Mouse (Mus musculus) layer of hippocampus, adult 11-12 months (tissue): ENCODE measurements around the gene S100a2.

ENCODE experiments used
- DNase-seq: peaks from one replicate; pipeline ENCODE4 v3.0.0; 2022; ENCODE audit warnings: low spot score

Gene S100a2

DNA sequence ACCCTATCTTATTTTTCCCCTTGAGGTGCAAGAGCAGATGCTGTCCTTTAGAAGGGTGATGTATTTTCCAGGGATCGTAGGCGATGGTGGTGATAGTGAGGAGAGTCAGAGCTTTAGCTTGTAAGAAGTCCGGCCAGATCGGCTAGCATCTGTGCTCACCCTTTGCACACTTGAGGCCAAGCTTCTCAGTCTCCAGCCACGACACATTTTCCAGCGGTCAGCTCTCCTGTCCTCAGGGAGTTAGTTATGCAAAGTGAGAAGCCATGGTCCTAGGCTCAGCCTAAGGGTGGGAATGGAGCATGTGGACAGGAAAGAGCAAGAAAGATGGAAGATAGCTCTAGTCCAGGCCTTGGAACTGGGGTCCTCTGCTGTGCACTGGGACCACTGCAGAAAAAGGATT lies 6.8 kb downstream of the S100a2 start:
- no peak for DNase-seq

GRCm38 (mm10) chr3:90597736-90598135 lies 7.7 kb downstream of the S100a2 start:
- DNase-seq: no peak

DNA sequence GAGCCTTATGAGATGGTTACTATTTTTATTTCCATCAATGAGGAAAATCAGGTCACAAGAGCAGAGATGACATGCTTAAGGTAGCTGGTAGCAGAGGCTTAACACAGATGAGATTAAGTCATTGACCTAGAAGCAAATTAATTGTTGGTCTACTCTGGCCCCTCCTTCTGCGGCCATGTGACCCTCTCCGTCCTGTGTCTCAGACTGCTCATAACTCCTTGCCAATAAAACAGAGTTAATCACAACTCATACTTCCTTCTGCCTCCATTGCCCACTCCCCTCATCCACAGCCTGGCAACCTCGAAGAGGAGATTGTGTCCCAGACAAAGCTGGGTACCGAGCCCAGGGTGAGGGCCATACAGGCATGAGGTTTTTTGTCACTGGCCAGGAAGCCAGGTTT lies 8.2 kb downstream of the S100a2 start:
- no peak for DNase-seq

DNA sequence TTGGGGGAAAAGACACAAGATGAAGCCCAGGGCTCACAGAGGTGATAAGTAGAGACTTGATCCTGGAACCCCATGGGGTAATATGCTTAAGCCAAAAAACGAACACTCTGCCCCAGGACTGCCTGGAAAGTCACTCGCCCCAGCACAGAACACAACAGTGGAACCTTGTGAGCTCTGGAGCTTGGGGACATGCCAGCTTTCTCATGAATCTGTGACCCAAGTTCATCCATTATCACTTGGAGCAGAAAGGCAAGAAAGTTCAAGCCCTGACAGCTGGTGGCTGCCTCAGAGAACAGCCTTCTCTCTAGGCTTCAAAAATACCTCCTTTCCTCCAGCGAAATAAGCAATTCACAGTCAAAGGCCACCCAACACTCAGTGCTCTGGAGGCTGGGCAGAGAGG lies 9.4 kb downstream of the S100a2 start:
- no peak for DNase-seq

GRCm38 (mm10) chr3:90600036-90600435 lies 10.0 kb downstream of the S100a2 start:
- DNase-seq: no peak

DNA sequence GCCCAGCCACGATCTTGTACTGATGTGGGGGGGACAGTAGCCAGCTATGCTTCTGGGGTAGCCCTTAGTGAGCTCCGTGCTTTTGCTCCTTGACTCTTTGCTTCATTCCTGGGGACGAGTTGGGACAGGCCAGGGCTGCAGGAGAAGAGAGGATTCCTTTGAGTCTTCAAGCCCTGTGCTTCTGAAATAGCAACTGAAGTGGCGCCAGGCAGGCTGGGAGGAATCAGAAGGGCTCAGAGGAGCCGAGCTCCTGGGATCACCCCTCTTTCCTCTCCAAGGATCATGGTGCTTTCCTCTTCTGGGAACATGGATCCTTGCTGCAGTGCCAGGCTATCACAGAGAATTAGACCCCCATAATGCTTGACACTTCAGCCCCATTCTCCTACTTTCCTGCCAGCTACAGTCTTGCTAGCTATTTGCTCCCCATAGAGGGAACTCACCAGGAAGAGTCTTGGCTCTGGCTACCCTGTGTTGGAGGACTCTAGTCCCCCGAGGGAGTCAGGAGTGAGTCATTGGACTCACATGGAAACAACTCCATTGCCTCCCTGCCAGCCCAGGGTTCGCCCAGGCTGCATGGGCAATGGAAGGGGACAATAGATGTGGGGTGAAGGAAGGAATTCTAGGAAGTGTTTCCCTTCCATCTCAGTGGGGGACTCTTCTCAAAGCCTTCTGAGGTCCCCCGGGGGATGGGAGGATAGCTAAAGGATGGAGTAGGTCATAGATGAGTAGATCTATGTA lies 10.6 kb downstream of the S100a2 start:
- no peak for DNase-seq

- DNase-seq: no peak
These were observed 11.6 kb downstream of the S100a2 start, which contains the start of gene Gm42674 for GRCm38 (mm10) chr3:90601486-90602110. Gene Gm42674, plus strand, starts transcription at chr3:90601904.

- DNase-seq: no peak
These were observed 13.6 kb downstream of the S100a2 start, which contains the start of gene S100a4 for GRCm38 (mm10) chr3:90603623-90604022. Gene S100a4, plus strand, starts transcription at chr3:90603771.

DNA sequence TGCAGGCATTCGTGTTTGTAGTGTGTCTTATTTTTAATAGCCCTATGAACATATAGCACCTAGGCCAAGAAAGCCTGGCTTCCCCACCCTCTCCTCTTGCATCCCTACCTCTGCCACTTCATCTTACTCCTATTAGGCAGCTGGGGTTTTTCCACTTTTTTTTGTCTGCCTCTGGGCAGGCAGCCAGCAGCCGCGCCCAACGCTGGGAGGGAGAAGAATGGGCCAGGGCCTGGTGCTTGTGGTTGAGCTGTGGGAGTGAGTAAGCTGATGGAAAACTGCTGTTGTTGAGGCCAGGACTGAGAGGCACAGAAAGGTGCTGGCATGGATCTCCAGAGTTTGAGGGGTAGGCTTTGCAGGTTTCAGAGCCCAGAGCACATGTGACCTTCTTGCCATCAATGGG lies 14.4 kb downstream of the S100a2 start:
- DNase-seq: peak; percentile 57

- no peak for DNase-seq
These were observed 15.0 kb downstream of the S100a2 start for GRCm38 (mm10) chr3:90605049-90605448.

DNA sequence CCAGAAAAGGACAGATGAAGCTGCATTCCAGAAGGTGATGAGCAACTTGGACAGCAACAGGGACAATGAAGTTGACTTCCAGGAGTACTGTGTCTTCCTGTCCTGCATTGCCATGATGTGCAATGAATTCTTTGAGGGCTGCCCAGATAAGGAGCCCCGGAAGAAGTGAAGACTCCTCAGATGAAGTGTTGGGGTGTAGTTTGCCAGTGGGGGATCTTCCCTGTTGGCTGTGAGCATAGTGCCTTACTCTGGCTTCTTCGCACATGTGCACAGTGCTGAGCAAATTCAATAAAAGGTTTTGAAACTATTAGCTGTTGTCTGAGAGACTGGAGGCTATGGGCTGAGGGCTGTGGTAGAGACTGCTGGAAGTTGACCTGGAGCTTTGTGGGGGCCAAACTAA lies 15.7 kb downstream of the S100a2 start:
- no peak for DNase-seq

GRCm38 (mm10) chr3:90606185-90606584 lies 16.1 kb downstream of the S100a2 start:
- no peak for DNase-seq

GRCm38 (mm10) chr3:90607361-90607760 lies 17.3 kb downstream of the S100a2 start:
- no peak for DNase-seq

- no peak for DNase-seq
These were observed 18.2 kb downstream of the S100a2 start, which contains the start of gene S100a5 for GRCm38 (mm10) chr3:90608223-90608622. Gene S100a5, plus strand, starts transcription at chr3:90608523.

DNA sequence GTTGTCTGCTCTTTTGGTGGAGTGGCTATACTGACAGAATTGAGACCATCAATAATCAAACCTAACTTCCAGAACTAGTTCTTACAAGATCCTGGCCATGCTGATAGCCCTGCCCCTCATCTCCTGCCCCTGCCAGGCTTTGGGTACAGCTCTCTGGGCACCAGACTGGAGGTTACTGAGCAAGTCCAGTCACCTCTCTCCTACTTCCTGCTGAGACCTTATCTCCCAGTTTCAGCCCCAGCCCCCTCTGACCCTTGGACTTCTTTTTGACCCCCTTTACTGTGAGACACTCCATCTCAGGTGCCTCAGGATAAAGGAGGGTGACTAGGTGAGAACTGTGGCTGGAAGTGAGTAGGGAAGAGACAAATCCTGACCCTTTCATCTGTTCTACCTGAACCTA lies 19.1 kb downstream of the S100a2 start:
- DNase-seq: no peak

GRCm38 (mm10) chr3:90611494-90611893 lies 21.4 kb downstream of the S100a2 start:
- no peak for DNase-seq

DNA sequence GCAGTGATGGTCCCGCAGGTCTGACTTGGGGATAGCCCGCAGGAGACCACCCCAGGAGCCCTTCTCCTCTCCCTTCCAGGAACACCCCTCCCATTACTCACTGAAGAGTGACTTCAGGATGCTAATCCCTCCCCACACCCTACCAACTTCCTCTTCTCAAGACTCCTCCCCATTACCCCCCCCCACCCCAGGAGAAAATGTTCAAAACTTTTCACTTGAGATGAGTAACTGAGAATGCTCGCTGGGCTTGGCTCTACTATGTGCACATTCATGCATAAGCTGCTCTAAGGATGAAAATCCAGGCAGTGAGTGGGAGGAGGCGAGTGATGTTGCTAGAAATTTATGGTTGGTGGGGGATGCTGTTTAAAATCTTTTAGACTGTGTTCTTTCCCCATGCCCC lies 22.0 kb downstream of the S100a2 start:
- no peak for DNase-seq

GRCm38 (mm10) chr3:90612728-90613291 lies 22.8 kb downstream of the S100a2 start, which contains the start of gene S100a6:
Gene S100a6, plus strand, starts transcription at chr3:90612882.
- peak; percentile 63 for DNase-seq

GRCm38 (mm10) chr3:90613461-90614147 lies 23.6 kb downstream of the S100a2 start:
- no peak for DNase-seq

DNA sequence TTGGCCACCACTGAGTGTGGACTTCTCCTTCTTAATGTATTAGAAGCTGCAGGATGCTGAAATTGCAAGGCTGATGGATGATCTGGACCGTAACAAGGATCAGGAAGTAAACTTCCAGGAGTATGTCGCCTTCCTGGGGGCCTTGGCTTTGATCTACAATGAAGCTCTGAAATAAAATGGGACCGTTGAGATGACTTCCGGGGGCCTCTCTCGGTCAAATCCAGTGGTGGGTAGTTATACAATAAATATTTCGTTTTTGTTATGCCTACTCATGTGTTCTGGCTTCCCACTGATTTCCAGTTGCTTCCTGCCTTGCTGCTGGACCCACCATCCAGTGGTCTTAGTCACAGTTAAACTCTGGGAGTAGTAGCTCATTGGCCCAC lies 24.1 kb downstream of the S100a2 start:
- no peak for DNase-seq

DNA sequence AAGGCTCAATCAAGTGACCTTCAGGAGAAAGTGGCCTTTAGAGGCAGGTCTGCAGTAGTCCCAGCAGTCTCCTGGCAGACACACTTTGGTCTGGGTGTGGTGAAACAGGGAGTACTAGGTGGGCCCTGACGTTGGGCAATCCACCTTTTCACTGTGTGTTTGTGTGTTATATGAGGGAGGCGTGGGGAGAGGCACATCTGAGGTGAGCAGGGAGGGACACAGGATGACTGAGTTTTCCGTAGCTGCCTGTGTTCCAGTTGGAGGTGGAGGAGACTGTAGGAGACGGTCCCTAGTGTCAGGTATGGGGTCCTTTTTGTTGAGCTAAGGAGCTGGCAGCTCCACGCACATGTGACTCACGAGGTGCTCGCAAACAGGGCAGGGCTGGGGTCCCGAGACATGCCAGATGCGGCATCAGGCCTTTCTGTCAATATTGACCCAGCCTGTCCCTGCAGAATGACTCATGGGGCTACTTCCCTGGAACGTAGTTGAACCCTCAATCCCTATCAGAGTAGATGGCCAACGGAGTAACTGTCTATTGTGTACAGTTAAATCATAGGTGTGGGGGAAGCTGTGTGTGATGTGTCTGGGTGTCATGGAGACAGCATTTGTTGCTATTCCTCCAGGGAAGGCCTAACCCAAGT lies 24.7 kb downstream of the S100a2 start:
- DNase-seq: no peak

DNA sequence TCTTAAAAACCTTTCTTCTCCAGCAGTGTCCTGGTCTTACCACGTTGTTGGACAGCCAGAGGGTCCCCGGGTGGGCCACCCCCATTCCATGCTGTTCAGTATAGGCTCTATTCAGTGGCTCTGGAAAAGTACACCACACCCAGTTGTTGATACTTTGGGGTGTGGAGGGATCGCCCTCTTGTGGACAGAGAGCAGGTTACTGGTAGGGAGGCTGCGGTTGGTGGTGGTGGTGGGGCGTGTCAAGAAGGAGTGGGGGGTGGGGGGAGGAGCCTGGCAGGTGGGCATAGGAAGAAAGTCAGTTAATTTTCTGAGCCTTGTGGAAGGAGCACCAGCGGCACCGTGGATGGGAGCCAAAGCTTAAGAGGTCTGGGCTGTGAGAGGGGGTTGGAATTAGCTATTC lies 25.4 kb downstream of the S100a2 start:
- peak; percentile 84 for DNase-seq
